ENCODE assay signal across 8 mouse cellular contexts in genomic region chr11:54530391-54530790, GRCm38 (mm10). TPM values are rescaled to one million over a fixed set of nuclear protein-coding genes. Genes with fewer than 3 reads are reported as not detected.
A peak's percentile ranks its signal among the peaks of the same experiment; 100 is the strongest.
DNase-seq lines count a peak whose midpoint lies in the region; ATAC-seq lines count a peak whose summit lies in the region.

No protein-coding gene starts in this region.

- no peak overlapping the region for H3K4me3 ChIP-seq in liver, embryonic 15.5 days (replicated peaks)
- H3K4me3 ChIP-seq in liver, embryonic 11.5 days (ENCODE audit: low read depth, low read length), result no peak overlapping the region
- no peak overlapping the region for H3K4me3 ChIP-seq in midbrain, embryonic 15.5 days

- intact Hi-C loops in gastrocnemius, postnatal 14 days (cut with DNase I; ENCODE audit: low total_unique reads), result no loop called here

- ATAC-seq in liver, embryonic 15.5 days (ENCODE audit: insufficient read depth), result no peak
- no peak for ATAC-seq in liver, embryonic 11.5 days (replicated peaks; ENCODE audit: low FRiP score)
- no peak for ATAC-seq in midbrain, embryonic 15.5 days (replicated peaks)

- WGBS in liver, embryonic 15.5 days (ENCODE audit: insufficient replicate concordance), result 67% methylated on average over 1 of the region's 1 CpGs
- WGBS in liver, embryonic 11.5 days, result 79% methylated on average over 1 of the region's 1 CpGs
- 66% methylated on average over 1 of the region's 1 CpGs for WGBS in midbrain, embryonic 15.5 days

- H3K4me2 ChIP-seq in liver, embryonic 15.5 days, result no peak overlapping the region
- no peak overlapping the region for H3K4me2 ChIP-seq in liver, embryonic 11.5 days
- no peak overlapping the region for H3K4me2 ChIP-seq in midbrain, embryonic 15.5 days

- DNase-seq in liver, embryonic 11.5 days (ENCODE audit: low spot score), result no peak
- peak; percentile 29 for DNase-seq in gastrocnemius, postnatal 14 days
- DNase-seq in kidney, adult 11 months, result peak; percentile 34
- DNase-seq in lung, postnatal 25 days (ENCODE audit: low spot score), result peak; percentile 73
- DNase-seq in left cerebral cortex, adult 9 months (ENCODE audit: low spot score in 2 of 2), result no peak
- DNase-seq in thymus, postnatal 36 days, result no peak

- no peaks in the 10 kb centered on the region for H3K9me3 ChIP-seq in liver, embryonic 15.5 days (replicated peaks)
- H3K9me3 ChIP-seq in liver, embryonic 11.5 days (ENCODE audit: control insufficient read depth, low read length), result no peaks in the 10 kb centered on the region
- no peaks in the 10 kb centered on the region for H3K9me3 ChIP-seq in midbrain, embryonic 15.5 days

- H3K27ac ChIP-seq in liver, embryonic 15.5 days (replicated peaks), result 0 out of 2 replicates have a peak overlapping the region, but pooled peaks have one; percentile 7
- H3K27ac ChIP-seq in liver, embryonic 11.5 days (ENCODE audit: low read depth, low read length), result no peak overlapping the region
- no peak overlapping the region for H3K27ac ChIP-seq in midbrain, embryonic 15.5 days

- H3K4me1 ChIP-seq in liver, embryonic 15.5 days (replicated peaks), result peaks cover 38% of the 10 kb centered on the region
- H3K4me1 ChIP-seq in liver, embryonic 11.5 days (replicated peaks; ENCODE audit: control insufficient read depth, insufficient read depth, low read length), result peaks cover 17% of the 10 kb centered on the region
- no peaks in the 10 kb centered on the region for H3K4me1 ChIP-seq in midbrain, embryonic 15.5 days

- no peak overlapping the region for H3K9ac ChIP-seq in liver, embryonic 15.5 days
- H3K9ac ChIP-seq in liver, embryonic 11.5 days (ENCODE audit: low read depth, low read length), result no peak overlapping the region
- no peak overlapping the region for H3K9ac ChIP-seq in midbrain, embryonic 15.5 days

- H3K36me3 ChIP-seq in liver, embryonic 15.5 days (replicated peaks), result no peaks in the 10 kb centered on the region
- H3K36me3 ChIP-seq in liver, embryonic 11.5 days (ENCODE audit: control insufficient read depth, insufficient read depth, low read length), result no peaks in the 10 kb centered on the region
- H3K36me3 ChIP-seq in midbrain, embryonic 15.5 days (replicated peaks), result no peaks in the 10 kb centered on the region

- H3K27me3 ChIP-seq in liver, embryonic 15.5 days, result no peaks in the 10 kb centered on the region
- H3K27me3 ChIP-seq in liver, embryonic 11.5 days (replicated peaks; ENCODE audit: control insufficient read depth, insufficient read depth, low read length), result no peaks in the 10 kb centered on the region
- no peaks in the 10 kb centered on the region for H3K27me3 ChIP-seq in midbrain, embryonic 15.5 days (replicated peaks)

RNA-seq across cellular contexts. Expression of gene Rapgef6, which starts 7.7 kb away (rescaled TPM):
- 20.9 and 22.5 TPM in 2 replicates for polyA plus RNA-seq in liver, embryonic 15.5 days (2015; fragmentation: Nextera tagmentation; extraction: Ambion mirVana)
- polyA plus RNA-seq in liver, embryonic 11.5 days (2014; fragmentation: Nextera tagmentation; extraction: Ambion mirVana), result 27.2 and 31.3 TPM in 2 replicates
- 1 to 10 TPM; 8.1 to 8.6 TPM for total RNA-seq in gastrocnemius, postnatal 14 days (2021)
- 37.7 and 42.7 TPM in 2 replicates for polyA plus RNA-seq in midbrain, embryonic 15.5 days (2015; fragmentation: Nextera tagmentation; extraction: Ambion mirVana)

Comparison
In these comparisons a context has a peak if more than half of its experiments do, and no peak if none do; other contexts are left out.
1. DNase-seq: peak in gastrocnemius, postnatal 14 days (single experiment), kidney, adult 11 months (single experiment) and lung, postnatal 25 days (single experiment); none in liver, embryonic 11.5 days (single experiment), left cerebral cortex, adult 9 months (0 of 2) and thymus, postnatal 36 days (0 of 2).